Mouse (Mus musculus): ENCODE measurements around the gene Tmem214.

Tmem214 gene

GRCm38 (mm10) chr5:30915456-30915855, 47.6 kb downstream of the Tmem214 start:
- no peak for DNase-seq (ENCODE audit: extremely low spot score)

- DNase-seq (ENCODE audit: extremely low spot score) = peak; percentile 87
These were observed 48.2 kb downstream of the Tmem214 start for GRCm38 (mm10) chr5:30915974-30916433.

GRCm38 (mm10) chr5:30916841-30917240, 49.0 kb downstream of the Tmem214 start:
- DNase-seq (ENCODE audit: extremely low spot score) = no peak

- DNase-seq (ENCODE audit: extremely low spot score) = no peak
These were observed 49.5 kb downstream of the Tmem214 start for GRCm38 (mm10) chr5:30917348-30917747.

DNA sequence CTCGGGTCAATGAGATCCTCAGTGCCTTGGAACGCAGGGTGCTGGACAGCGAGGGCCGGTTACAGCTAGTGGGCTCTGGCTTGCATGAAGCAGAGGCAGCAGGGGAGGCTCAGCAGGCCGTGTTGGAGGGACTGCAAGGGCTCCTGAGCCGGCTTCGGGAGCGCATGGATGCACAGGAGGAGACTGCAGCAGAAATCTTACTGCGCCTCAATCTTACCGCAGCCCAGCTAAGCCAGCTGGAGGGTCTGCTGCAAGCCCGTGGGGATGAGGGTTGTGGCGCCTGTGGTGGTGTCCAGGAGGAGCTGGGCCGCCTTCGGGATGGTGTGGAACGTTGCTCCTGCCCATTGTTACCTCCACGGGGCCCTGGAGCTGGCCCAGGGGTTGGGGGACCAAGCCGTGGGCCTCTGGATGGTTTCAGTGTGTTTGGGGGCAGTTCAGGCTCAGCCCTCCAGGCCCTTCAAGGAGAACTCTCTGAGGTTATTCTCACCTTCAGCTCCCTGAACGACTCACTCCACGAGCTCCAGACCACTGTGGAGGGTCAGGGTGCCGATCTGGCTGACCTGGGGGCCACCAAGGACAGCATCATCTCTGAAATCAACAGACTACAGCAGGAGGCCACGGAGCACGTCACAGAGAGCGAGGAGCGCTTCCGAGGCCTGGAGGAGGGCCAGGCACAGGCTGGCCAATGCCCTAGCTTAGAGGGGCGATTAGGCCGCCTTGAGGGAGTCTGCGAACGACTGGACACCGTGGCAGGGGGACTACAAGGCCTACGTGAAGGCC, 50.3 kb downstream of the Tmem214 start:
- DNase-seq (ENCODE audit: extremely low spot score) = no peak

DNA sequence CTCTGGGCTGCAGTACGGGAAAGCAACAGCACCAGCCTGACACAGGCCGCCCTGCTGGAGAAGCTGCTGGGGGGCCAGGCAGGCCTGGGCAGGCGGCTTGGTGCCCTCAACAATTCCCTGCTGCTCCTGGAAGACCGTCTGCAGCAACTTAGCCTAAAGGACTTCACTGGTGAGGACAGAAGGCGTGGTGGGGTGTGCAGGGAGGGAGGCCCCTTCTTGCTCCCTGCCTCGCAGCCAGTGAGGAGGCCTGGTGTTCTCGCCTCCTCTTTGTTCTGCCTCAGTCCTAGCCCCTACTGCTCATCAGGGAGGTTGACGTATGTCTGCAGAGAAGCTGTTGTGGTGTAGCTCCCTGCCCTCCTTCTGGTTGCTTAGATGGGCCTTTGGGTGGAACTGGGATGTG, 50.9 kb downstream of the Tmem214 start:
- DNase-seq (ENCODE audit: extremely low spot score) = no peak

GRCm38 (mm10) chr5:30919831-30920614, 52.2 kb downstream of the Tmem214 start:
- DNase-seq (ENCODE audit: extremely low spot score) = no peak

DNA sequence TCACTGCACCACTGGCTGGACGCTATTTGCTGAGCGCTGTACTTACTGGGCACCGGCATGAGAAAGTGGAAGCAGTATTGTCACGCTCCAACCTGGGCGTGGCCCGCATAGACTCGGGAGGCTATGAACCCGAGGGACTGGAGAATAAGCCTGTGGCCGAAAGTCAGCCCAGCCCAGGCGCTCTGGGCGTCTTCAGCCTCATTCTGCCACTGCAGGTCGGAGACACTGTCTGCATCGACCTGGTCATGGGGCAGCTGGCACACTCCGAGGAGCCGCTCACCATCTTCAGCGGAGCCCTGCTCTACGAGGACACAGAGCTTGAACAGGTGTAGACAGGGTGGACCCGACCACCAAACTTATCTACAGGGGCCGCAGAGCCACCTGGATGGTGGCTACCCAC, 52.8 kb downstream of the Tmem214 start:
- no peak for DNase-seq (ENCODE audit: extremely low spot score)

GRCm38 (mm10) chr5:30921256-30922033, 53.6 kb downstream of the Tmem214 start, which contains the start of gene Khk:
Khk (plus strand) TSS chr5:30921431.
- DNase-seq (ENCODE audit: extremely low spot score) = peak; percentile 98

GRCm38 (mm10) chr5:30922581-30923041, 54.8 kb downstream of the Tmem214 start:
- DNase-seq (ENCODE audit: extremely low spot score) = no peak

DNA sequence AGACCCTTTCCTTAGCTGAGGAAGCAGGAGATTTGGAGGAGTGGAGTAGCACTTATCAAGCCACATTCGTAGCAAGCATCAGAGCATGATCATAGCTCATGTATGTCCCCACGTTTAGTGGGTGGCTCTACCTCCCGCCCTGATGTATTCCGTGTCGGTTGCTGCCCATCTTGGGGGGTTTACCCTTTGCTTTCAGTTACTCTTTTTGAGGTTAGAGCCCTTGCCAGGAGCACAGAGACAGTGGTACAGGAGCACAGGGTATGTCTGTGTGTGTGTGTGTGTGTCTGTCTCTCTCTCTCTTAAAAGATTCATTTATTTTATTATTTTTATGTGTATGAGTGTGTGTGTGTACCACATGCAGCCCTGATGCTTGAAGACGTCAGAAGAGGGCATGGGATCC, 55.3 kb downstream of the Tmem214 start:
- DNase-seq (ENCODE audit: extremely low spot score) = no peak

DNA sequence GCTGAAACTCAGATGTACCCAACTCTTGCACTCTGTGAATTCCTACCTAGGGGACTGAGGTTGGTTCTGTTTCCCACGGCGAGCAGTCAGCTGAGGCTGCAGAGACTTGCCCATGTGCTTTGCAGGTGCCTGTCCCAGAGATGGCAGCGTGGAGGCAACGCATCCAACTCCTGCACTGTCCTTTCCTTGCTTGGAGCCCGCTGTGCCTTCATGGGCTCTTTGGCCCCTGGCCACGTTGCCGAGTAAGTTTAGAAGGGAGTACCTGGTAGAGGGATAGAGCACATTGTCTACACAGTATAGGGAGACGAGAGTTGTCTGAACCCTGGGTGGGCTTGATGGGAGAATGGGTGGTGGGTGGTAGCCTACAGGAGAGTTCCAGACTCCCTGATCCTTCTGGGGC, 56.8 kb downstream of the Tmem214 start:
- DNase-seq (ENCODE audit: extremely low spot score) = no peak

DNA sequence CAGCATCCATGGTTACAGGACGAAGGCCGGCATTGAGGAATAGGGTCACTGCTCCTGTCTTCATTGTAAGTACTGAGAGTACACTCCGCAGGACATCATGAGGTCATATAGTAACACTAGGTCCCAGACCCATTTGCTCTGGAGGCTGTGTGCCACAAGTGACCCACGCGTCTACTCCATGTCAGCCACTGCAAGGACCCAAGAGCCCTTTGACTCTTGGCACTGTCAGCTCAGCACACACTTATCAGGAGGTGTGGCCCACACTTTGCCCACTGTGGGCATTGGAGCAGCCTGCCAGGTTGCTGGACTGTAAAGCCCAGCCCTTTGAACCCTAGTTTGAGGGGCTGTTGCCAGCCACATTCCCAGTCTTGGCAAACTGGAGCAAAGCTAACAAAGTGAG, 57.4 kb downstream of the Tmem214 start:
- DNase-seq (ENCODE audit: extremely low spot score) = no peak

GRCm38 (mm10) chr5:30926073-30926472, 58.3 kb downstream of the Tmem214 start:
- DNase-seq (ENCODE audit: extremely low spot score) = no peak

DNA sequence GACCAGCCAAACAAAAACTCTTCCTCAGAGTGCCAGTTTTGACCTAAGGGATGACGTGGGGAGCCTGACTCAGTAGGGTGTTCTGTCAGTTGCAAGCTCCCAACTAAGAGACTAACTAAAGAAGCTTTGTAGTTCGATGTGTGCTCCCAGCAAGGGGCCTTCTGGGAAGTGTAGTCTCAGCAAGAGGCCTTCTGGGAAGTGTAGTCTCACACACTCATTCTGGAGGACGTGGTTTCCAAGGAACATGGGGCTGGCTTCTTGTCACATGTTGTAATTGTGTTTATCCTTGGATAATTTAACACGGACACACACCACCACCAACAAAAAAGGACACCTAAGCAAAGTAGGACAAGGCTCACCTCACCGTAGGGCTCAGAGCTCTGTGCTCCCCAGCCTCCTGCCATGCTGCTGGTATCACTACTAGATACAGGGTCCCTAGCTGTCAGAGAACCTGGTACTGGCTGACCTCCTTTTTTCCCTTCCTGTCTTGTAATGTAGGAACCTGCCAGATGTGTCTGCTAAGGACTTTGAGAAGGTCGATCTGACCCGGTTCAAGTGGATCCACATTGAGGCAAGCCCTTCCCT, 60.2 kb downstream of the Tmem214 start:
- peak; percentile 28 for DNase-seq (ENCODE audit: extremely low spot score)

Data from embryo, embryonic 9.5 days (tissue).